Mouse (Mus musculus) ES-E14 (cell line): ENCODE data around the gene Ptpra. TPM values are rescaled to one million over a fixed set of nuclear protein-coding genes. Genes with fewer than 3 reads are reported as not detected.
"Not testable (repeated sequence)": the region's sequence is repeated elsewhere in the genome, so short reads cannot be mapped to it uniquely, and the experiment has no call there.

Experiments used
- DNase-seq: peaks from one replicate; pipeline ENCODE4 v3.0.0-alpha.2; 2013; ENCODE audit warnings: low read depth, low spot score
- H3K27ac ChIP-seq: 2 replicates; pipeline ENCODE4 v1.5.1; 2012; ENCODE audit warnings: low read depth, mild to moderate bottlenecking, low read length, moderate library complexity, mixed read lengths; ENCODE audit not compliant: poor library complexity, insufficient read depth, severe bottlenecking
- H3K36me3 ChIP-seq: 2 replicates; pipeline ENCODE4 v1.6.1; 2012; ENCODE audit warnings: mild to moderate bottlenecking, low read length, moderate library complexity, mixed read lengths; ENCODE audit not compliant: control insufficient read depth, poor library complexity, insufficient read depth, severe bottlenecking
- H3K4me1 ChIP-seq, 2 experiments: fragments of 150-350 bp in 1 of 2; sonication (generic) in 1 of 2; 2 replicates each; pipeline ENCODE4 v1.6.1; 2012; ENCODE audit warnings: low read length in 2 of 2, mild to moderate bottlenecking in 1 of 2, mixed read lengths in 1 of 2; ENCODE audit not compliant: control insufficient read depth in 2 of 2, insufficient read depth in 2 of 2, poor library complexity in 1 of 2
- H3K4me3 ChIP-seq, 2 experiments: fragments of 150-350 bp in 1 of 2; sonication (generic) in 1 of 2; 2 replicates each; pipeline ENCODE4 v1.5.1; 2012; ENCODE audit warnings: low read length in 2 of 2, low read depth in 1 of 2, mild to moderate bottlenecking in 1 of 2, mixed read lengths in 1 of 2; ENCODE audit not compliant: insufficient read depth in 1 of 2, poor library complexity in 1 of 2, severe bottlenecking in 1 of 2
- H3K9ac ChIP-seq: 2 replicates; pipeline ENCODE4 v1.6.1; 2012; ENCODE audit warnings: low read depth, mild to moderate bottlenecking, low read length, mixed read lengths; ENCODE audit not compliant: poor library complexity, insufficient read depth, severe bottlenecking
- H3K9me3 ChIP-seq: fragments of 150-350 bp; sonication (generic); 2 replicates; pipeline ENCODE4 v1.6.1; 2012; ENCODE audit warnings: low read depth, mild to moderate bottlenecking, low read length; ENCODE audit not compliant: control insufficient read depth, insufficient read depth
- CHD2 ChIP-seq: IDR thresholded peaks from 2 replicates; pipeline ENCODE4 v1.6.1; 2014; ENCODE audit warnings: mild to moderate bottlenecking, low read depth, low read length, inconsistent platforms
- HCFC1 ChIP-seq: IDR thresholded peaks from 2 replicates; pipeline ENCODE4 v1.6.1; 2012; ENCODE audit warnings: low read length, inconsistent platforms, borderline replicate concordance; ENCODE audit not compliant: insufficient read depth
- MAFK ChIP-seq: IDR thresholded peaks from 2 replicates; pipeline ENCODE4 v1.6.1; 2014; ENCODE audit warnings: mild to moderate bottlenecking, low read depth, low read length, inconsistent platforms; ENCODE audit not compliant: insufficient read depth
- ZC3H11A ChIP-seq: IDR thresholded peaks from 2 replicates; pipeline ENCODE4 v1.6.1; 2012; ENCODE audit warnings: low read depth, mild to moderate bottlenecking, inconsistent platforms, low read length, borderline replicate concordance
- ZNF384 ChIP-seq: IDR thresholded peaks from 2 replicates; pipeline ENCODE4 v1.6.1; 2012; ENCODE audit warnings: low read depth, low read length, inconsistent platforms
- in situ Hi-C, 2 experiments: fragments of 600-800 bp; cut with MboI; formaldehyde crosslinking; loops; one replicate each; pipeline ENCODE4 v1.15.1; 2025; ENCODE audit warnings: low sequenced_read_pairs in 2 of 2, inconsistent platforms in 1 of 2; ENCODE audit not compliant: unreplicated experiment in 2 of 2
- total RNA-seq: library from RNA; depleted of rRNA; stranded (reverse); fragments of 300-350 nt; gene quantifications from 2 replicates; pipeline ENCODE4 v1.2.3, GENCODE M21; 2012

Ptpra gene
- total RNA-seq, 1 experiment, result 35.1 TPM

- Histone ChIP-seq H3K36me3 (no peaks in the 10 kb centered on the region), H3K27ac (no peak overlapping the region), H3K9me3 (no peaks in the 10 kb centered on the region), H3K4me1 (no peaks in the 10 kb centered on the region), H3K9ac (no peak overlapping the region), H3K4me3 (no peak overlapping the region)
- in situ Hi-C loops, result no loop called here
- DNase-seq, result no peak
- TF ChIP-seq CHD2, result no peak
- no peak for TF ChIP-seq ZNF384
- TF ChIP-seq HCFC1, result no peak
- TF ChIP-seq ZC3H11A, result no peak
- no peak for TF ChIP-seq MAFK
Measured at GRCm38 (mm10) chr2:130499546-130499945, 49.5 kb downstream of the Ptpra start.

- TF ChIP-seq HCFC1, result no peak
- TF ChIP-seq ZC3H11A, result no peak
- no peak for TF ChIP-seq ZNF384
- no peak for TF ChIP-seq CHD2
- TF ChIP-seq MAFK, result no peak
- in situ Hi-C loops, result no loop called here
- no peak overlapping the region for H3K4me3 ChIP-seq
- H3K9me3 ChIP-seq, result no peaks in the 10 kb centered on the region
- no peaks in the 10 kb centered on the region for H3K36me3 ChIP-seq
- no peak overlapping the region for H3K9ac ChIP-seq
- DNase-seq, result no peak
- no peak overlapping the region for H3K27ac ChIP-seq
- H3K4me1 ChIP-seq, result no peaks in the 10 kb centered on the region
Measured at GRCm38 (mm10) chr2:130501556-130501955, 51.5 kb downstream of the Ptpra start.

- H3K9me3 ChIP-seq, H3K4me3 ChIP-seq, H3K9ac ChIP-seq, H3K27ac ChIP-seq, in situ Hi-C loops, H3K36me3 ChIP-seq, H3K4me1 ChIP-seq, DNase-seq: not testable (repeated sequence)
Measured at GRCm38 (mm10) chr2:130511616-130512015, 61.5 kb downstream of the Ptpra start.

DNA sequence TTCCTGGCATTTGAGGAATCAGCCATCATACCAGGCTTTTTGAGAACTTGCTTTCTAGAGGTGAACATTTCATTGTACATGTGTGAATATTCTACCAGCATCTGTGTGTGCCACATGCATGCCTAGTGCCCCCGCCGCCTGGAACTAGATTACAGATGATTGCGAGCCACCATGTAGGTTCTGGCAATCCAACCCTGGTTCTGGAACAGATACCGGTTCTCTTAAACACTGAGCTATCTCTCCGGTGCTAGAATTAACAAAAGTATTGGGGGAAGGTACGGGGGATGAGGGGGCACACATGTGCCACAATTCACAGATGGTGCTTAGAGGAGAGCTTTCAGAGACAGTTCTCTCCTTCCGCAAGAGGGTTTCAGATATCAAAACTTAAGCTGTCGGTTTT lies 63.8 kb downstream of the Ptpra start:
- Histone ChIP-seq H3K27ac (no peak overlapping the region), H3K4me1 (no peaks in the 10 kb centered on the region), H3K4me3 (no peak overlapping the region), H3K36me3 (peaks cover 2% of the 10 kb centered on the region; the same call in 1 of the 2 replicates), H3K9me3 (no peaks in the 10 kb centered on the region), H3K9ac (no peak overlapping the region)
- in situ Hi-C loops, result no loop called here
- no peak for DNase-seq
- TF ChIP-seq ZNF384 (no peak), CHD2 (no peak), HCFC1 (no peak), MAFK (no peak), ZC3H11A (no peak)

- TF ChIP-seq CHD2, result no peak
- TF ChIP-seq MAFK, result no peak
- TF ChIP-seq HCFC1, result no peak
- TF ChIP-seq ZNF384, result no peak
- no peak for TF ChIP-seq ZC3H11A
- no peak for DNase-seq
- Histone ChIP-seq H3K9me3 (no peaks in the 10 kb centered on the region), H3K36me3 (peaks cover 2% of the 10 kb centered on the region; the same call in 1 of the 2 replicates), H3K4me3 (no peak overlapping the region), H3K27ac (no peak overlapping the region), H3K9ac (no peak overlapping the region), H3K4me1 (no peaks in the 10 kb centered on the region)
- in situ Hi-C loops, result no loop called here
Measured at GRCm38 (mm10) chr2:130515791-130516190, 65.7 kb downstream of the Ptpra start.
